Mouse (Mus musculus) brain, adult 10 weeks (tissue): ENCODE data around the gene Gm21256. TPM values are rescaled to one million over a fixed set of nuclear protein-coding genes. Genes with fewer than 3 reads are reported as not detected.

Source experiments
- polyA plus RNA-seq: library from polyadenylated mRNA; stranded (reverse); fragments of 350-450 nt; fragmentation: Illumina TruSeq; extraction: RNeasy Lipid Tissue Mini Kit (QIAGEN cat#74804); gene quantifications from one replicate; pipeline ENCODE4 v1.2.3, GENCODE M21; 2015; ENCODE audit warnings: low read depth, low replicate concordance

Gm21256 gene
- polyA plus RNA-seq = not detected

DNA sequence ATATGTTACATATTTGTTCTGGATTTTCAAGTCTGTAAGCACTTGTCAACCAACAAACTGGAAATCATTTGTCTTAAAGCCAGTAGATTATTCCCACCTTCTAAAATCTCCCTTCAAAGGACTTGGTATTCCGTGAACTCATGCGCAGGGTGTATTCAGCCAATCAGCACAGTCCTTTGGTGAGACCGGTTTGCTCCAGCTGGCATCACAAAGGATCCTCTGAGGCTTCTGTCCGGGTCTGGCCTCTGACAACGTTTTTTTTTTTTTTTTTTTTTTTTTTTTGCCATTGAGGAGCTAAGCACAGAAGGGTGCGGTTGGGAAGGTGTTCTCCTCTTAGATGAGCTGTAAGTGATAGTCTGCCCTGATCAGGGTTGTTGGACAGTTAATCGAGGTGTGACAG lies at the start of gene Gm21256:
Gene Gm21256, plus strand, starts transcription at position 301 of the 400 bp plus-strand sequence.

Other genes starting within 250 kb of the Gm21256 start
- gene Gm21170, start 240.1 kb downstream of the Gm21256 start, polyA plus RNA-seq = not detected